Mouse (Mus musculus): Measurements from ENCODE around the gene Gm13769.
"Not testable (repeated sequence)": the region's sequence is repeated elsewhere in the genome, so short reads cannot be mapped to it uniquely, and the experiment has no call there.

- TF ChIP-seq CTCF (IDR thresholded peaks at IDR 0.05; ENCODE audit: low read depth, low read length); POLR2A (IDR thresholded peaks at IDR 0.05; ENCODE audit: borderline replicate concordance, low read depth, low read length): not testable (repeated sequence)
These were observed 37.2 kb downstream of the Gm13769 start for GRCm38 (mm10) chr2:90359229-90359628.
